Mouse (Mus musculus) spleen, postnatal 36 days (tissue): ENCODE measurements around the gene Atm.

Source experiments
- DNase-seq, 2 experiments: peaks; one replicate each; pipeline ENCODE4 v3.0.0; 2022; ENCODE audit warnings: low spot score in 2 of 2, mixed read lengths in 1 of 2

Gene Atm

DNA sequence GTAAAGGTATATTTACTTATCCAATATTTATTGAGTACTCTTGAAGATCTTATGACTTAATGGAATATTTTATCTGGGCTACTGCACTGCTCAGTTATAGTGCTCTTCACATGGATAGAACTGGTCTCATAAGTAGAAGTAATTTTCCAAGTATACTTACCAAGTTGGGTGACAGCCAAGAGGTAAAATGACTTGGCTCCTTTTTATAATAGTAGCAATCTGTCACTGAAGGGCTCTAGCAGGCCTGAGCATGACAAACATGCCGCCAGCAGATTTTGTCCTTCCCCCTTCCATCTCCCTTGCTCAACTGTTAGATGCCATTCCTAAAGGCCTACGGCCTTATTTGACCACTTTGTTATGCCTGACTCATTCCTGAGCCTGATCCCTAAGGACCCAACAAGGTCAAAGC lies 127.6 kb downstream of the Atm start:
- no peak for DNase-seq

DNA sequence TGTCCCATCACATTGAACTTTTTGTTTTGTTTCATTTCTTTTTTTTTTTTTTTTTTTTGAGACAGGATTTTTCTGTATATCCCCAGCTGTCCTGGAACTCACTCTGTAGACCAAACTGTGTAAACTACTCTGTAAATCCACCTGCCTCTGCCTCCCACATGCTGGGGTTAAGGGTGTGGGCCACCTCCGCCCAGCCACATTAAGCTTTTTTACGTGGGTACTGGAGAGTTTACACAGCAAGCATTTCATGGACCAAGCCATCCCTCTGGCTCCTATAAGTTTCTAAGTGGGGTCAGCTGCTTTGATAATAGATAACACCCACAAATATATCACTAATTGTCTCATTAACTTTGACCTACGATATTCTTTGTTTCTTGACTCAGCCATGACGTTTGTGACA lies 128.0 kb downstream of the Atm start:
- DNase-seq: no peak

DNA sequence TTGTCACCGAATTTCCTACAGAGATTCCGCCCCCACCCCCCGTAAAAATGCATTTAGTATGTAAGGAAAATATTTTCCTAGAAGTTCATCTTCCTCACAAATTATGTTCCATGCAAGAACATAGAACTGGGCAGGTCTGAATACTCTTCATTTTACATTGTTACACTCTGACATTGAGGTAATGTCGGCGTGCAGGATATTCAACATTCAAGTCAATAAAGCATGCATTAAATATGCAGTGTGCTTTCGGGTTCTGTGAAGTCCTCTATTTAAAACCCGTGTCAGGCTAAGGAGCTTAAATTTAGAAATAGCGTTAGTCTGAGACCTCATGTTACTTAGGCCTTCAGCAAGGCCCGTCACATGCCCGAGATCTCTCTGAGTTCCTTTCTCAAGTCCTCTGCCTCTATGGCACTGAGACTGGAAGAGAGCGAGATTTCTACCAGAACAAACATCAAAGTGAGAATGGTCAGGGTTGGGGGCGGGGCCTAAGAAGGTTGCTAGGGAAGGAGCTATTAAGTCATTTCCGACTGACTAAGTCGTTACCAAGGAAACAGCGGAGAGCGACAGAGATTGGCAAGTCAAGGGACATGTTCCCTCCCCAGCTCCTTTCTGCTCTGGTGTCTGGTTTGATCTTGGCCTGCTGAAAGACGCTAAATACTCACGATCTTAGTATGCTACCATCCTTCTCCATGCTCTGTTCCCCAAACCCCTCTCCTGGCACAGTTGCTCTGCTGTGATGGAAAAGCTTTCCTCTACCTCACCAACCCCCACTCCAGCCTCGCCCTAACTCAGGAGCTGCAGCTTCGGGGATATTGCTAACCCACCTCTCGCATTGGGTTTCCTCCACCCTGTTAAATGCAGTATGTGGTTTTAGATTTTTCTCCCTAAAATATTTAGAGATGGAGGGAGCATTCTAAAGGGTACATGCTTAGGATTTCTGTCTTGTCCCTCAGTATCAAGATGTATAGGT lies 131.5 kb downstream of the Atm start:
- DNase-seq: peak; percentile 79 to 84

DNA sequence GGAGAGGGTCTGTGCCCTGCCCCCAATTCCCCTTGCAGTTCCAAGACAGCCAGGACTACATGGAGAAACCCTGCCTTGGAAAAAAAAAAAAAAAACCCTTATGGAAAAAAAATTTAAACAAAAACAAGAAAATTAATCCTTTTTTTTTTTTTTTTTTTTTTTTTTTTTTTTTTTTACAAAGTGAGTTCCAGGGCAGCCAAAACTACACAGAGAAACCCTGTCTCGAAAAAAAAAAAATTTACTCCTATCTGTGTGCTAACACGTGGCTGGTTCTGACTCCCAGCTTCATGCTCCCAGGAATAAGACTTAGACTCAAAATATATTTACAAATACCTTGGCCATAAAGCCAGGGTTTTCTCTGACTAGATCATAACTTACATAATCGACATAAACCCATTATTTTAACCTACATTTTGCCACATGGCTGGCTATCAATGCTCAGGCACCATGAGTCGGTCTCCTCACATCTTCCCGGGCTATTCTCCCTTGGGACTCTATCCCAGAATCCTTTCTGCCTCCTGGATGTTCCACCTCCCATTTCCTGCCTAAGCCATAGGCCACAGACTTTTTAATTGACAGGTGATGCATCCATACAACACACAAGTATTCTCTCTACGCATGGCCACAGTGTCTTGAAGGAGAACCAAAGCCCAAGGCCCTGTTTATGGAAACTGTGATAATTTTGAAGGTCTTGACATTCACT lies 132.3 kb downstream of the Atm start:
- no peak for DNase-seq

DNA sequence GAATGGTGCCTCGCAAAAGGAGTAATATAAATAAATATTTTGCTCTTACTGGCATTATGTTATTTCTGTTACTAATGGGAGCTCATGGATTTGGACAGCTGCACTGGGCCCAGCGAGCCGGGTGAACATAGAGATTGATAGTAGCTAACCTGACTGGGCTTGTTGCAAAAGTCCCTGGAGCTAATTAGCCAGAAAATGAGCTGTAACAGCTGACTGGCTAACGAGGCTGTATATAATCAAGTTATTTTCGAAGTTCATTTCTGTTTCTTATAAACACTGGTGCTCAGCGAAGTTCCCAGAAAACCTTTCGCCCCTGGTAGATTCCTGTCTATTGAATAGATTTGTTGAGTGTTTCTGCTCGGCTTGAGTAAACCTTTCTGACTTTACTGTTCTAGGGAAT lies 133.5 kb downstream of the Atm start:
- no peak for DNase-seq

DNA sequence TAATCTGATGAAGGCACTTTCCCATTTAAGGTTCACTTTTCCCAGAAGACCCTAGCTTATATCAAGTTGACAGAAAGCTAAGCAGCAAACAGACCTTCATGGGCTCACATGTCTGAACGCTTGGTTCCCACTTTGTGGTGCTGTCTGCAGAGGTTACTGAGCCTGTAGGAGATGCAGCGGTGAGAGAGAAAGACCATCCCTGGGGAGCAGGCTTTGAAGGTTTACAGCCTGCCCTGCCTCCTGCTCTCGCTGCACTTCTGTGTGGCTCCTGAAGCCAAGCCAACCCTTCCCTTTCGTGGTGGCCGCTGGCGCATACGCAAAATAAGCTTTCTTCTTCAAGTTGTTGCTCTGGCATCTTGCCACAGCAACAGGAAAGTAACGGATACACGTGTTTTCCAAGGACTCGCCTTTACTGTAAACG lies 134.2 kb downstream of the Atm start, which contains the start of gene 4930550C14Rik:
TSS of gene 4930550C14Rik (plus strand) at position 35 of the 421 bp plus-strand sequence.
- DNase-seq: no peak

DNA sequence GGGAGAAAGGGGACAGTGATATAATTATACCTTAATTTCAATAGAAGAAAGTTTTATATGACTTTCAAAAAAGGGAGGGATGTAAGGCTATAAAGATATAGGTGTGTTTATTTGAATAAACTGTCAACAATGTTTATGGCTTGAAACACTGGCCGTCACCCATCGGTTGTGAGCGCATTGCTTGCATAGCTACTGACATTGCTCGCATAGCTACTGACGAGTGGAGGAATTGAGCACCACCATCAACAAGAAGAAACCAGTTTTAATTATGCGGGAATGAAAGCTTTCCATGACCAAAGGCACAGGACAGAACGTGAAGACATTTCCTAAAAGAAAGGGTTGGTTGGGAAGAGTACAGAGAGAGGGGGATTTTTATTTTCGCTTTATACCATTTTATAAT lies 135.4 kb downstream of the Atm start:
- no peak for DNase-seq

DNA sequence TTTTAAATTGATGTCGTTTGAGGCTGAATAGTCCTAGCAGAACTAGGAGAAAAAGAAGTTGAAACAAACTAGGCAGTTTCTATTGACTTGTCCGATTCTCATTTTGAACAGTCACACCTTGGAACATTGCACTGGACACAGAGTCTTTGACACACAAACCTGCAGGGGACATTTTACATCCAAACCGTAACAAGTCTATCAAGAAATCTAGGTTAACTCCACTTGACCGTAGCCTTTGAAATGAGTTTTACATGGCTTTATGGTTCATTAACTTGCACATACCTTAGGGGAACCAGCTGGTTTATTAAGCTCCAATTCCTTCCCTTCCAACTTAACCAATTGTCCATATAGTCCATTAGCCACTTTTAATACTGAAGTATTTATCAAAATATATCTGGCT lies 135.8 kb downstream of the Atm start:
- no peak for DNase-seq

DNA sequence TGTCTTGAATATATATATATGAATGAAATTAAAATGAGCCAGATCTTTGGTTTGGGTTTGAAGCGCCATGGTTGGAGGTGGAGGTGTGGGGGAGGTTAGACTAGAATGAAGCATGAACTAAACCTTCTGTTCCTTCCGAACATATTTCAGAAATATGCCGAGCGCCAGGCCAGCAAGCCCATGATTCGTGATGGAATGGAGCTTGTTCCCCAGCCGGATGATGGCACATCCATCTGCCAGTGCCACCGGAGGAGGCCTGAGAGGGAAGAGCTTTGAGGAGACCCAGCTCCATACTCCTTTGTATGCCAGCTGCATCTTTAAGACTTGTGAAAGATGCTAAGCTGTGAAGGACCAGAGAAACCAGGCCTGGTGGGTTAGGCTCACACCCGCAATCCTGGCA lies 137.0 kb downstream of the Atm start:
- DNase-seq: no peak

DNA sequence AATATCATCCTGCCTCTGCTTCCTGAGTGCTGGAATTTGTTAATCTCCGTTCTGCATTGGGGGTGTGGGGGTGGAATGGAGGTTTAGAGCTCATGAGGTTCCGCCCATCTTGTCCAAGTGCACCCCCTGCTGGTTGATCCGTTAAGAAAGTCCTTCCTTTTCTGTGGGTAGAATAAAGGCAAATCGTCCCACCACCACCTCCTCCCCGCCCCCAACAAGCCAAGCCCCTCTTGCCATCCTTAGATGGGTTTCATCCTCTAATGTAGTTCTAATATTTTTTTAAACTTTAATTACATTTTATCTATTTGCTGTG lies 138.2 kb downstream of the Atm start:
- peak; percentile 15 to 52 for DNase-seq

DNA sequence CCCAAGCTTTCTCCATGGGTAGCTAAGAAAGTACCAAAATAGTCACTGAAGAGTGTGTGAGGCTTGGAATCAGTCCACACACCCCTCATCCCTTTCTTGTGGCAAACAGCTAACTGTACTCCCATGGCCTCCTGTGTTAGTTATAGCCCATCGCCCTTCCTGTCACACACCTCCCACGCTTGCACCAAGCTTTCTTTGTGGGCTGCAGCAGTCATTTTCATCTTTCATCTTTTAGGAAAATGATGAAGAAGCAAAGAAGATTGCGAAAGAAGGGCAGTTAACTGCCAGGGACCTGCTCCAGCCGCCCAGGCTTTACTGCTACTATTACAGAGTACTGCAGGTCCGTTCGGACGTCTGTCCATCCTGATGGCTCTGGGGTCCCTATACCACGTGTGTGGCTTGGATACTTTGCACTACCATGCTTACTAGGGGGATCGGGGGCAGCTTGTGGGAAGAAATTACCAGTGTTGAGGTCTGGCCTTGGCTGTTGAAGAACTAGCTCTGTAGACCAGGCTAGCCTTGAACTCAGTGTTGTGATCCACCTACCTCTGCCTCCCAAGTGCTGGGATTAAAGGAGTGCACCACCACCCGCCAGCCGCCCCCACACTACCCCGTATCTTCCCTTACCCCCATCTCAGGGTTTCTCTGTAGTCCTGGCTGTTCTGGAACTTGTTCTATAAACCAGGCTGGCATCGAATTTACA lies 138.7 kb downstream of the Atm start:
- no peak for DNase-seq

DNA sequence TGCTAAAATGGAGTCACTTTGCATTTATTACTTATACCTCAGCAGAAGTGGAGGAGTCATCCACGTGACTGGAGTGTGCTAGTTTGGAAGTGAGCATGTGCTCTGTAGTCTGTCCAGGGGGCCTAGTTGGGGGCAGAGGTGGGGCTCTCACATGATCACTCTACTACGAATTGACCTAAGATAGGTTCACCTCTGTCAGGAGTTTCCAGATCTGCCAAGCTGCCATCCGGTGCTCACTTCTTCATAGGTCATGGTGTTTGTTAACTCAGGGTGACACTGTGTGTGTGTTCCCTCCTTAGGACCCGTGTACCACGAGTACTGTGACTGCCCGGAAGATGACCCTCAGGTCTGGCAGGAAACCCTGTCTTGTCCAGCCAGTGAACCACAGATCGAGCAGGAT lies 146.4 kb downstream of the Atm start:
- no peak for DNase-seq
